Mouse (Mus musculus): Measurements from ENCODE around the gene Nup210l.

- TF ChIP-seq CTCF (IDR thresholded peaks at IDR 0.05; ENCODE audit: extremely low read depth, insufficient read depth, insufficient read length, insufficient replicate concordance), result no peak
- no peak for TF ChIP-seq POLR2A (IDR thresholded peaks at IDR 0.05; ENCODE audit: low read depth, low read length)
Measured at GRCm38 (mm10) chr3:90241669-90242358, 137.9 kb downstream of the Nup210l start.

All from spleen, adult 2 months (tissue).